Mouse (Mus musculus): ENCODE measurements around the gene Tekt2.

Gene Tekt2

GRCm38 (mm10) chr4:126275081-126275480 lies 50.4 kb downstream of the Tekt2 start:
- DNase-seq (ENCODE audit: low spot score in 2 of 2), result no peak

DNA sequence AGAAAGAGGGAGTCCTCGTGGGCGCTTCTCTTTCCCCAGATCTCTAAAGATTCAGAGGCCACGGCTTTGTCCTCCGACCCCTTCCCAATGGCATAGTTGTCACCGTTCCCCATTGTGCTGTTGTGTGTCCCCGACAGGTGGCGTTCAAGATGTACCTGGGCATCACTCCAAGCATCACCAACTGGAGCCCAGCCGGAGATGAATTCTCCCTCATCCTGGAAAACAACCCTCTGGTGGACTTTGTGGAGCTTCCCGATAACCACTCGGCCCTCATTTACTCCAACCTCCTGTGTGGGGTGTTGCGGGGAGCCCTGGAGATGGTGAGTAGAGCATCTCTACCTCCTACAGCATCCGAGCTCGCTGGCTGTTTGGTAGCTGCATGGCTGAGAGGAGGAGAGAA lies 51.7 kb downstream of the Tekt2 start:
- no peak for DNase-seq (ENCODE audit: low spot score in 2 of 2)

All from natural killer cell, adult 2 months (primary cell).